Mouse (Mus musculus) left cerebral cortex, adult 18-20 months (tissue): Measurements from ENCODE around the gene B4galnt3. TPM values are rescaled to one million over a fixed set of nuclear protein-coding genes. Genes with fewer than 3 reads are reported as not detected.

ENCODE experiments used
- DNase-seq, 2 experiments: peaks; one replicate each; pipeline ENCODE4 v3.0.0; 2021 to 2022; ENCODE audit warnings: low spot score in 2 of 2, mixed read lengths in 1 of 2
- total RNA-seq, 2 experiments: library from RNA; stranded (reverse); gene quantifications; 2 replicates each; pipeline ENCODE4 v1.2.3; 2021

The B4galnt3 gene
- total RNA-seq, 2 experiments from 2014 or later, result 1.1 to 1.2 TPM

DNA sequence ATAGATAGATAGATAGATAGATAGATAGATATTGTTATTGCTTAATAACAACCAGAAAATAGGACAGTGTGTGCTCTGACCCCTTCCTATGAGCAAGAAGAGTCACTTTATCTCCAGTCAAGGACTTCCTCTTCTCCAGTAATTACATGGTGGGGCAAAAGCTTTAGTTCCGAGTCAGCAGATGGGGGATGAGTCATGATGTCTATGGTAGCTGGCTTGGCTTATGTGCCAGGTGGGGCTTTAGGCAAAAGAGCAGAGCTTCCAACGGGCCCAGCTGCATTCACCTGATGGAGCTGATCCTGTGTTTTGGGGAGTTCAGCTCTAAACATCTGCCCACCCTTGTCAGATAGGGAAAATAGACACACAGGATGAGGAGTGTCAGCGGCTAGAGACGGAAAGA lies 138.8 kb downstream of the B4galnt3 start:
- DNase-seq, result no peak

DNA sequence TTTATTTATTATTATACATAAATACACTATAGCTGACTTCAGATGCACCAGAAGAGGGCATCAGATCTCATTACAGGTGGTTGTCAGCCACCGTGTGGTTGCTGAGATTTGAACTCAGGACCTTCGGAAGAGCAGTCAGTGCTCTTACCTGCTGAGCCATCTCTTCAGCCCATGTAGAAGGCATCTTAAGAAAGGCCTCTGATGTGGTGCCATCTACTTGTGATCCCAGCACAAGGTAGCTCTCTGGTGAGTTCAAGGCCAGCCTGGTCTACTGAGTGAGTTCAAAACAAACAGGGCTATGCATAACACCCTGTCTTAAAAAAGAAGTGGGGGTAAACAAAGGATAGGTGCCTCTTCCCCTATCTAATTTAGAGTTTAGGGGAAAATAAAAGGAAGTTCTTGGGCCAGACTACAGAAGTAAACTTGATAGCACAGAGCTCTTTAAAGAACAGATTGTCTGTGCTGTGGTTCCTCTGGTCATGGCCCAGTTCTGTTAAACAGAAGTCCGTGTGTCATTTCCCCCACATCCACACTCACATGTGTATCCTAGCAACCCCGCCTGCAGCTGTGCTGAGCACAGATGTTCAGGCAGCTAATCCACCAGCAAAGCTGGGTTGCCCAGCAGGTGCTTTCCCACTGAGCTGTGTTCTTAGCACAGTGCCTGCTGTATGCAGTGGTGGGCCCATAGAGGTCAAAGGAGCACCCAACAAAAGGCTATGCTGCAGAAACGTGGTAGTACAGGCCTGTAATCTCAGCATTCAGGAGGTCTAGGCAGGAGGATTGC lies 139.6 kb downstream of the B4galnt3 start:
- DNase-seq, result no peak

Other genes with a start within 250 kb of the B4galnt3 start
- under 1 TPM; 0.42 to 0.63 TPM for gene Ninj2, start 201.2 kb downstream of the B4galnt3 start, total RNA-seq
- not detected for gene D330020A13Rik, start 195 bp downstream of the B4galnt3 start, total RNA-seq
- 10 to 100 TPM; 41.8 TPM for gene Kdm5a, start 69.6 kb upstream of the B4galnt3 start, total RNA-seq
- 1 to 10 TPM; 3.7 to 5.6 TPM for gene Ccdc77, start 69.8 kb upstream of the B4galnt3 start, total RNA-seq
- 10 to 100 TPM; 18.2 to 19.6 TPM for gene Il17ra, start 168.7 kb upstream of the B4galnt3 start, total RNA-seq
- 10 to 100 TPM; 56.6 to 57.9 TPM for gene Tmem121b, start 199.2 kb upstream of the B4galnt3 start, total RNA-seq
- gene Hdhd5, start 236.8 kb upstream of the B4galnt3 start, total RNA-seq, result 10 to 100 TPM; 32.3 to 35.3 TPM